Mouse (Mus musculus) thymus, postnatal 0 days (tissue): ENCODE results near the gene Gse1. TPM values are rescaled to one million over a fixed set of nuclear protein-coding genes. Genes with fewer than 3 reads are reported as not detected.
A peak's percentile ranks its signal among the peaks of the same experiment; 100 is the strongest.

Experiments
- DNase-seq: peaks from one replicate; pipeline ENCODE4 v3.0.0-alpha.2; 2015; ENCODE audit warnings: low spot score
- polyA plus RNA-seq: library from polyadenylated mRNA; unstranded; fragments of >200 nt; fragmentation: Nextera tagmentation; extraction: Ambion mirVana; gene quantifications from 2 replicates; pipeline ENCODE4 v1.2.1, GENCODE M21; 2015

The Gse1 gene
- polyA plus RNA-seq, 1 experiment from 2014 or later = 35.9 TPM

DNA sequence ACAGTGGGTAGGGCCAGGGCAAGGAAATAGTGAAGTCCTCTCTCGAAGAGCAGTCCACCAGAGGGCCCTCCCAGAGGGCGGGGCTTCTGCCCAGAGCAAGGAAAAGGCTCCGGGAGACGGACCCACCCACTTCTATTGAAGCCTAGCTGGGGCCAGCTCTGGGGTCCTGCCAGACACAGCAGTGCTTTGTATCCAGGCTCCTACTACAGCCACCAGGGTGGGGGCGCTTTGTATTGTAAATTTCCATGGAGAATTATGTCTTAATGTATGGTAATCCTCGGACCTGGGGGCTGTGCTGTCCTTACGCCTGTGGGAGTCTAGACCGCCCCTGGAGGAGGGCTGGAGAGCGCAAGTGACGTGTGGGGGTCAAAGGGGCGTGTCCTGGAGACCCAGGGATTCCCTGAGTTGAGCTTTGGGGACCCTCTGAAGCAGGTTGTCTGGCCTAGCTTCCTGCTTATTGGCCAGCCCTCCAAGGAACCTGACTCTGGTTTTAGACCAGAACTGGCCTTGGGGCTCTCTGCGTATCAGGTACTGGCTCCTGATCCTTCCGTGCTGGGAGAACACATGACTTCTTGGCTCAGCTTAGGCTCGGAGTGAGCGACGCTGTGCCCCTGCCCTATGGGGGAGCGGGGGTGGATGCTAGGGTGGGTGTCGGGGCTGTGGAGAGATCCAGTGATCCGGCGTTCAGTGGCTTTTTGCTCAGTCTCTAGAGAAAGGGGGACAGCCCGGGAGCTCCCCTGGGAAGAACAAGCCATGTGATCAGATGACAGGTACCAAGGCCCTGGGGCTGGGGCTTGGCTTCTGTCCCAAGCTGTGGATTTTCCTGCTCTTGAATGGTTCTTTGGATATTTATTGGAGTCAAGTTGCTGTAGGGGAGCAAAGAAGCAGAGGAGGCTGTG lies 281.1 kb downstream of the Gse1 start:
- no peak for DNase-seq

- DNase-seq = peak; percentile 59
Observed at GRCm38 (mm10) chr8:120510035-120510416, 281.8 kb downstream of the Gse1 start.

DNA sequence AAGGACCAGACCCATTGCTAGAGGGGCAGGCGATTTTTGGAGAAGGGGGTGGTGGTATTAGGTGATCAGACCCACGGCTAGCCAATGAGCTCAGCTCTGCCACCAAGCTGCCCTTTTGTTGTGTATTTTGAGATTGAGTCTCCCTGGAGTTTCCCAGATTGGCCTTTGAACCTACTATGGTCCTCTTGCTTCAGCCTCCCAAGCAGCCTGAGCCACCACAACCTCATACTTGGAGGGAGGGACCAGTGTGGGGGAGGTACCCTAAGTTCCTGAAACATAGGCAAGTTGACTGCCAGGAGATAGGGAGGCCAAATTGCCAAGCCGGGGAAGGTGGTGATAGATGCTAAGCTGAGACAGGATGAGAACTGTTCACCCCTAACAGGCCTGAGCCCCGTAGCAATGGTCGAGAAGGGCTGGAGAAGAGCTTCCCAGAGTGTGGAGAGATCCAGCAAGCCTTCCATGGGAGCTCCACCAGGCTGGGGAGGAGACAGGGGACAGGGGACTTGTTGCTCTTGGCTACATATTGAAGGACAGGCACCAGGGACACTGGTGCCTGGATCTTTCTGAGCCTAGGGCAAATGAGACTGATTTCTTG lies 282.7 kb downstream of the Gse1 start:
- DNase-seq = no peak

- no peak for DNase-seq
Observed at GRCm38 (mm10) chr8:120511737-120512136, 283.5 kb downstream of the Gse1 start.

GRCm38 (mm10) chr8:120512326-120512725 lies 284.1 kb downstream of the Gse1 start:
- DNase-seq = peak; percentile 33

DNA sequence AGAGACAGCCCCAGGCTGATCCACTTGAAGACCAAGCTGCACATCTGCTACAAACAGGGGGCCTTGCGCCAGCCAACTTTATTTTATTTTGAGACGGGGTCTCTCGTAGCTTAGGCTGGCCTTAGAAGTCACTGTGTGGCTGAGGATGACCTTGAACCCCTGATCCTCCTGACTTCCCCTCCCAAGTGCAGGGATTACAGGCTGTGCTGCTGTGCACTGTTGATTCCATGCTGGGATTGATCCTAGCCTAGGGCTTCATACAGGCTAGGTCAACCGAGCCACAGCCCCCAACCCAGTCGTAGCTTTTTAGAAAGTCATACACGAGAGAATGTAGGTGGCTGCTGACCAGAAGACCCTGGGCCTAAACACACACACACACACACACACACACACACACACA lies 284.9 kb downstream of the Gse1 start:
- peak; percentile 40 for DNase-seq

- DNase-seq = peak; percentile 80
Observed at GRCm38 (mm10) chr8:120513638-120514461, 285.6 kb downstream of the Gse1 start.

DNA sequence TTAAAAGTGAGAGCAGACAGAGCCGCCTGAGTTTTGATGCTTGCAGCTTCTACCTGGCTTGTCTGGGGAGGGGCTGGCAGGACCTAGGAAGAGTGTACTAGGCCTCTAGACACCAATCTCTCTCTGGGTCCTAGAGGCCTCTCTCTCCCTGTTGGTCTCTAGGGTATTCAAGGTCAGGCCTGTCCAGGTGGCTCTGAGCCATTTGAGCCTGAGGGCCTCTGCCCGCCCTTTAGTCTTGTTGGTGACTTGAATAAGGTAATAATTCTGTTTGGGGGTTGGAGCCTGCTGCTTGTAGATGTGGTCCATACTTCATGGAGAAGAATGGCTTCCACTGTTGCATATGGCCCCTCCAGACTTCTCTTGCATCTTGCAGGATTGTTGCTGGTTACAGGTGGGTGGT lies 287.0 kb downstream of the Gse1 start:
- DNase-seq = no peak

DNA sequence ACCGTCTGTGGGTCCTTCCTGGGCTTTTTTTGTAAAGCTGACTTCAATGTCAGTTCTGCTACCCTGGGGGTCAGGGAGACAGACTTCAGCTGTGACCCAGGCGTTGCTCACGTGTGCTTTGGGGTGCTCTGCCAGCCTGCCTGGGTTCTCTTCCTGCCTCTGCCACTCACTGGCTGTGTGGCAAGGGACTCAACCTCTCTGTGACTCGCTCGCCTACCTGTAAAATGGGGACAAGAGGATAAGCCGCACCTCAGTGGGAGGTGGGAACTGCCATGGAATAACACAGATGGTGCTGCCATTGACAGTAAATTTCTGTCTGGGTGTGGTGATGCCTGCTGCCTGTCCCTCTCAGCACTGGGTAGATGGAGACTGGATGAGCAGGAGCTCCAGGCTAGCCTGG lies 287.4 kb downstream of the Gse1 start:
- no peak for DNase-seq

DNA sequence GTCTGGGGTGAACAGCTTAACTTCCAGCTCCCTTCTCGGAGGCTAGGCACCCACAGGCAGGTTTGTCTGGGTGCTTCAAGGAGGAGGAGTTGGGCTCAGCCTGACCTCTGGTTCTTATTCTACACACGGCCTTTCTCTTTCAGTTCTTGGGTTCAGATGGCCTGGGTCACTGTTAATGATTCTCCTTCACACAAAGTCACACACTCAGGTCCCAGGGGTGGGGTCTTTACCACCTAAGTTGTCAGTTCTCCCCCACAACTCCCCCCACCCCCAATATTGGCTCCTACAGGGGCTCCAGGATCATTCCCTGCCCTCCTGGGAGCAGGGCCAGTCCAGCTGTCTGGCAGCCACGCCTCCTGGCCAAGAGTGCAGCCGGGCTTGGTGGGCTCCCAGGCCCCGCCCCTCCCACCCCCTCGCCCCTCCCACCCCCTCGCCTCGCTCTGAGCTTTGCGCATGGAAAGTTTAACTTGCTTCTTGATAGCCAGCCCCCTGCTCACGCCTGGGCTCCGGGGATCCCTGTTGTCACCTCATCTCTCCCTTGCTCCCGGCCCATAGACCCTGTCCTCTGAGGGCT lies 288.0 kb downstream of the Gse1 start:
- no peak for DNase-seq

DNA sequence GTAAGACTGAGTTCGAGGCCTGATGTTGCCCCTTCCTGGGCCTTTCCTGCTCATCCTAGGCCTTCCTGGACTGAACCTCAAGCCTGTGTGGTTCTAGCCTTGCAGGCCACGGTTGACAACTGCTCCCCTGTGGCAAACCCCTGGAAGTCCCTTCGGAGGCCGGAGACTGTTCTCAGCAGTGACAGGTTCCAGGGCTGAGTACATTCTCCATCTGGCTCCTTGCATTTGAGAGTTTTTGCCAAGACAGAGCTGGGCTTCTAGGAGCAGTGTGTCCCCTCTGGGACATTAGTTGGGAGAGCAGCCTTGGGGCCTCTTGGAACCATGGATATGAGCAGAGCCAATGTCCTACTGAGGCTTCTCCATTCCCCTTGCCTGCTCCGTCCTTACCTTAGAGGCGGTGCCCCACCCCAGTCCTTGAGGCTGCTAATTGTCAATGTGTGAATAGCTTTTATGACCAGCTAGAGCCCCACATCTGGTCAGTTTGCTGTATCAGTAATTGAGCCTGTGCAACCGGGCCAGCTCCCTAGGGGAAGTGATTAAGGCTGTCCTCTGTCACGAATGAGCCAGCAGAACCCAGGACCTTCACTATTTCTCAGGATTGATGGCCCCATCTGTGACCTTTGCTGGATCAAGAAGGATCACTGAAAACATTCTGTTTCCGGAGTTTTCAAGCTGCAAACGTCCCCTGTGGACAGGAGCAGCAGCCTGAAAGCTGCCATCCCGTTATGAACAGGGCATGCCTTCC lies 289.6 kb downstream of the Gse1 start:
- DNase-seq = no peak

DNA sequence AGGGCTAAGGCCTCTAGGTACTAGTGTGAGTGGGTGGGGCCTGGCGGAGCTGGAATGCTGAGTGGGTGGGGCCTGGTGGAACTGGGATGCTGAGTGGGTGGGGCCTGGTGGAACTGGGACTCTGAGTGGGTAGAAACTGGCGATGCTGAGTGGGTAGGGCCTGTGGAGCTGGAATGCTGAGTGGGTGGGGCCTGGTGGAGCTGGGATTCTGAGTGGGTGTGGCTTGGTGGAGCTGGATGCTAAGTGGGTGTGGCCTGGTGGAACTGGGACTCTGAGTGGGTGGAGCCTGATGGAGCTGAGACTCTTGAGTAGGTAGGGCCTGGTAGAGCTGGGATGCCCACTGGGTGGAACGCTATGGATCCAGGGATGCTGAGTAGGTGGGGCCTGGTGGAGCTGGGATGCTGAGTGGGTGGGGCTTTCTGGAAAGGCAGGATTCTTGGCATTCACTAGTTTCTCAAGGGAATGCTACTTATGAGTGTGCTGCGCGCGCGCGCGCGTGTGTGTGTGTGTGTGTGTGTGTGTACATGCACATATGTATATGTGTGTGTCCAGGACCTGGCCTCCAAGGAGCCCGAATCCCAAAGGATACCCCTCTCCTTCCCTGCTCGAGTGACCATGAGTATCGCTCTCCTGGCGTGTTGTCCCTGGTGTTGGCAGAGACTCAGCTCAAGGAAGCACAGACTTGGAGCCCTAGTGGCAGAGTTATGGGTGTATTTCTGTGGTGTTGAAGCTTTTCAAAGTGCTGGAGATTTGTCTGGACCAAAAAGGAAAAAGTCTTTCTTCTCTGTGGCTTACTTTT lies 290.7 kb downstream of the Gse1 start:
- no peak for DNase-seq

- DNase-seq = no peak
Observed at GRCm38 (mm10) chr8:120520287-120520686, 292.0 kb downstream of the Gse1 start.

GRCm38 (mm10) chr8:120520707-120521590 lies 292.7 kb downstream of the Gse1 start:
- DNase-seq = no peak

- DNase-seq = no peak
Observed at GRCm38 (mm10) chr8:120521591-120521965, 293.3 kb downstream of the Gse1 start.

GRCm38 (mm10) chr8:120523641-120524040 lies 295.4 kb downstream of the Gse1 start:
- no peak for DNase-seq

- DNase-seq = no peak
Observed at GRCm38 (mm10) chr8:120525135-120525534, 296.9 kb downstream of the Gse1 start.

- DNase-seq = no peak
Observed at GRCm38 (mm10) chr8:120525832-120526231, 297.6 kb downstream of the Gse1 start.

DNA sequence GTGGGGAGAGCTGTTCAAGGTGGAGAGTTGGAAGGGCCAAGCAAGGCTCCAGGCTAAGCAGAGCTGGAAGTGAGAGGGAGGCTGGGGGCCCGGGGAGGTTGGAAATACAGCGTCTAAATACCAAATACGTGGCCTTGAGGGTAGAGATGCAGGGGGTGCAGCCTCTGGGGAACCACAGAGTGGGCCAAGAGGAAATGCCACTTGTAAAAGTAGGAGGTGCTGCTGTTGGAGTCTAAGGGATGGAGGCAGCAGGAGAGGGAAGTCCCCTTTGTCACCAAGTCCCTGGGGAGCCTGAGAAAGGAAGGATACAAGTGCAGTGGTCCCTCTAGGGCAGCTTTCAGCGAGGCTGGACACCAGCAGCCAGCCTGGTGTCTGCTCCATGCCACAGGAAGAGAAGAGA lies 298.3 kb downstream of the Gse1 start:
- no peak for DNase-seq
